Mouse (Mus musculus) thymus, adult 2 months (tissue): Measurements from ENCODE around the gene Cyth2.
A peak's percentile ranks its signal among the peaks of the same experiment; 100 is the strongest.

Experiments
- CTCF ChIP-seq: fragments of 200-500 bp; IDR thresholded peaks from 2 replicates; pipeline ENCODE4 v1.5.1; 2012; ENCODE audit warnings: mild to moderate bottlenecking, control low read depth, low read length, moderate library complexity, borderline replicate concordance; ENCODE audit not compliant: control insufficient read depth, poor library complexity, insufficient read depth; ENCODE audit errors: extremely low read depth
- POLR2A ChIP-seq: fragments of 200-500 bp; IDR thresholded peaks from 2 replicates; pipeline ENCODE4 v1.6.1; 2012; ENCODE audit warnings: mild to moderate bottlenecking, low read length, control low read depth, moderate library complexity; ENCODE audit not compliant: control insufficient read depth, poor library complexity, insufficient read depth; ENCODE audit errors: extremely low read depth

GRCm38 (mm10) chr7:45801348-45801747 lies 13.0 kb downstream of the Cyth2 start:
- TF ChIP-seq POLR2A: no peak
- TF ChIP-seq CTCF: peak; percentile 99
